Mouse (Mus musculus) urinary bladder, postnatal 14 days (tissue): ENCODE data around the gene Afp.

Experiments
- DNase-seq: peaks from one replicate; pipeline ENCODE4 v3.0.0; 2021; ENCODE audit warnings: low spot score

Afp gene

DNA sequence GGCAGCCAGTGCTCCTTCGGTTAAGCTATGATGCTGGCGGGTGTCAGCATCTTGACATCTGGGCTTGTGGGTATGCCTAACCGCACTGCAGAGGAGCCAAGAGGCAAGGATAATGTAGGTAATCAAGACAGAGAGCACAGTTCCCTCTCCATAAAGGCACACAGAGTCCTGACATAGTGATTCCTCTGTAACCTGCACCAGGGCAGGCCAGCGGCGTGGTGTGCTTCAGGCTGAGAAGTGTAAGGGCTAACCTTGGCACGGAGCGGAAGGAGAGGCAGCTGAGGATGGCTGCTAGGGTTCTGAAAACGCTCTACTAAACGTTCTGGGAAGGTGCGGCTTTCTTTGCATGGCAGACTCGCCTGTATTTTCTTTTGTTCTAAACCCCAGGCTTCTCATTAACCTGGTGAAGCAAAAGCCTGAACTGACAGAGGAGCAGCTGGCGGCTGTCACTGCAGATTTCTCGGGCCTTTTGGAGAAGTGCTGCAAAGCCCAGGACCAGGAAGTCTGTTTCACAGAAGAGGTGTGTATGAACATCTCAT, 16.9 kb downstream of the Afp start:
- DNase-seq: no peak

DNA sequence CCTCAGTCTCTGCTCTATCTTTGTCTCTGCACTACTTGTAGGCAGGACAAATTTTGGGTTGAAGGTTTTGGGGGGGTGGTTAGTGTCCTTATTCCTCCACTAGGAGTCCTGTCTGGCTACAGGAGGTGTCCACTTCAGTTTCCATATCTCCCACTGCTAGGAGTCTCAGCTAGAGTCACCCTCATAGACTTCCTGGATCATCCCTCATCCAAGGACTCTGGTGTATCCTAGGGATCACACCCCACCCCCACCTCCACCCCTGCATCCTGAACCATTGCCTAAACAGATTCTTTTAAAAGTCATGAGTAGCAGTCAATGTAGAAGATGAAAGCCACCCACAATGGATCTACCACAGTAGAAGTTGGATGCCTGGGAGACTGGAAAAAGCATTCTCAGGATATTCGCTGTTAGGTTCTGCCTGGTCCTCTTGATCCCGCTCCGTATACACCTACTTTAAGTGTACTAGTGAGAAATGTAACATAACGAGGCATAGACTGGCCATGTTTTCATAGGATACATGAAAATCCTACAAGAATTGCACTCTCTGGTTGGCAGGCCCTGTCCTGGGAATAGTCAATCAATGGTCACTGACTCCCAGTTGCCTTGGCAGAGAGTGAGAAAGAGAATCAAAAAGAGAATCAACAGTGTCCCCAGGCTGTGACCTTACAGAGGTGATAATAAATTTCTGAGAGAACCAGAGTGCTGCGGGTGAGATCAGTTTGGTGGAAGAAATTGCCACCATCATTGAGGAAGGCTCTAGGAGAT, 19.5 kb downstream of the Afp start:
- no peak for DNase-seq

DNA sequence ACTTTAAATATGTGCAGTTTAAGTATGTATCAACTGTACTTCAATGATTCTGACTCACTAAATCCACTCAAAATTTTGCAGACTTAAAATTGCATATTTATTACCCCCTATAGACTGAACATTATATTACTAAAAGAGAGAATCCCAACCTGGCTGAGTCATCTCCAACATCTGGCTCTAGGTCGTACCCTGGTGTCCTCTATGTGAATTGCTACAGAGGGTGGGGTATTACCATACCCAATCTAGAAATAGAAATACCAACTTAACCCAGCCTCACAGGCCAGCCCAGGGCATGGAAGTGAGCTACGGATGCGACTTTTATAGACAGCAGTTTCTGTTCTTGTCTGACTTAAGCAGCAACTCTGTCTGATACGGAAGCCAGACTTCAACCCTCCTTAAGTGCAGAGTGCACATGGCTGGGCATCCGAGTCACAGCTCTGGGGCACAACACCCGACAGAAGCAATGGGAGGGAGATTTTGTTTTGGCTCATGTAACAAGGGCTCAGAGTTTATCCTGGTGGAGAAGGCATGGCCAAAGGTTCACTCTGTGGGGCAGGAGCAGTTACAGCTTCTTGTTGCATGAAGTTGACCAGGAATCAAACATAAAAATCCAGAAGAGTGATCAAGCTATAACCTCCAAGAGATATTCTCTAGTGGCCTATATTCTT, 21.9 kb downstream of the Afp start:
- DNase-seq: no peak

DNA sequence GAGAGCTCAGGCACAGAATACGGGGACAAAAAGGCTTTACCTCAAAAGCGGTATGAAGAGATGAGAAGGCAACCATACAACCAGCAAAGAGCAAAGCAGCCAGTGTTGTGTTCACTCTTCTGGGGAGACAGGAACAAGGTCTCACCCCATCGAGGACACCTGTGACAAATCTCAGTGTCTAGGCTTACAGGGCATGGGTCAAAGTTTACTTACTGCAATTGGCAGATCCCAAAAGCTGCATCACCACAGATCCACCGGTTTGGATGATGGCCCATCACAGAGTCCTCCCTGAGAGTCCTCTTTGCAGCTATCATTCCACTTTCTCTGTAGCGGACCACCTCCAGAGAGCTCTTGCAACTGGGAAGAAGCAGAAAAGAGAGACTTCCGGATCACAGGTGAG, 25.0 kb downstream of the Afp start:
- no peak for DNase-seq

DNA sequence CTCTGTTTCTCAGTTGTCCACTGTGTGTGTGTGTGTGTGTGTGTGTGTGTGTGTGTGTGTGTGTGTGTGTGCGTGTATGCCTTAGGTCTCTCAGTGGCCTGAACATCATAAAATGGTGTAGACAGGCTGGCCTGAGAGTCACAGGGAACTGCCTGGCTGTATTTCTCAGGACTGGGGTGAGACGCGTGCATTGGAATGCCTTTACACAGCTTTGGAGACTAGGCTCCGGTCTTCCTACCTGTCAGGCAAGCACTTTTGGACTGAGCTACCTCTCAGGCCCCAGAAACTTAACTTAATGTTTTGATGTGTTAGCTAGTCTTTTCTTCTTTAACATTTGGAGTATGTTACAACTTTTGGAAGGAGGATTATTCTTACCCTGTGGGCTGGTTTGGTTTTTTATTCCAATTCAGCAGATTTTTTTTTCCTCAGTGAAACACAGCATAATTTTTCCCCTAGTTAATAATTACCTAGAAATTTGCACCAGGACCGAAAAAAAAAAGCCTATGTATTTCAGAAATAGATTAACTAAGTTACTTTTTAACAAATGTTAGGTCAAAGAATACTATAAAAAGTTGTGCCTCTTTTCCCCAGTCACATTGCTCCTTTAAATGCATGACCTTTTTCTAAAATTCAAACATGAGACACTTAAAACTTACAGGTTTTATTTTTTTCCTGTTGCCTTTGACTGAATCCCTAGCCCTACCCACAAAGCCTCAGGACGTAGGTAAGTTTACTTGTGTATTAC, 28.0 kb downstream of the Afp start, which contains the start of gene Afm:
Gene Afm (plus strand): TSS at position 577 of the 745 bp plus-strand sequence.
- no peak for DNase-seq

DNA sequence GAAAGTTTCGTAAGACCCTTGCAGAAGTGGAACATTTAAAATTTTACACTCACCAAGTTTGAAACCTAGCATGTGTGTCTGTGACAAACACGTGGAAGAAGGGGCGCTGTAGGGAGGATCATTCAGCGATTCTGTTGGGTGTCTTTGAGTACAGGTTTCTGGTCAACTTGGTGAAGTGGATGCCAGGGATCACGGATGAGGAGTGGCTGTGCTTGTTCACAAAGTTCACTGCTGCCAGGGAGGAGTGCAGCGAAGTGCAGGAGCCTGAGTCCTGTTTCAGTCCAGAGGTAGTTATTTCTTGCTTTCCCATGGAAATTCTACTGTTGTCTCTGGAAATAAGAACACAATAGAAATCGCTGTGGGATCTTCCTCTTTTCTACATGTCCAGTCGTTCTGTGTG, 60.7 kb downstream of the Afp start:
- DNase-seq: no peak

DNA sequence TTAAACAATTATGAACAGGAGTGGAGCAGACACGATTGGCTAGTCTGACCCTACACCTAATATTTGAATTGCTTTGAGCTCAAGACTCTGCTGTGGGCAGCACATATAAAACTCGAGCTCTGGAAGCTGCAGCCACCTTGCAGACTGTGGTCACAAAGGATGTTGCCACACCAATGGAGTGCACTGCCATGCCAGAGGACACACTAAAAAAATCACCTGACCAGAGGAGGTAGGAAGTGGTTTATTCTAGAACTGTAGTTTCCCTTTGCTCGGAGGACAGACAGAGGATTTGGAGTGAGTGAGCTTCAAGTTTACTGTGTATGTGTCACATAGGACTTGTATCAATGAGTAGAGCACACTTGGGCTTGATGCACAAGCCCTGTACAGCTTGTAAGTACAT, 65.5 kb downstream of the Afp start:
- no peak for DNase-seq
